Mouse (Mus musculus) liver, adult (tissue): ENCODE results near the gene Pold1.

Experiments used
- GATA4 ChIP-seq: IDR thresholded peaks from 2 replicates; pipeline ENCODE4 v1.6.1; 2014; ENCODE audit warnings: mild to moderate bottlenecking, low read length; ENCODE audit not compliant: insufficient replicate concordance

Pold1 gene

DNA sequence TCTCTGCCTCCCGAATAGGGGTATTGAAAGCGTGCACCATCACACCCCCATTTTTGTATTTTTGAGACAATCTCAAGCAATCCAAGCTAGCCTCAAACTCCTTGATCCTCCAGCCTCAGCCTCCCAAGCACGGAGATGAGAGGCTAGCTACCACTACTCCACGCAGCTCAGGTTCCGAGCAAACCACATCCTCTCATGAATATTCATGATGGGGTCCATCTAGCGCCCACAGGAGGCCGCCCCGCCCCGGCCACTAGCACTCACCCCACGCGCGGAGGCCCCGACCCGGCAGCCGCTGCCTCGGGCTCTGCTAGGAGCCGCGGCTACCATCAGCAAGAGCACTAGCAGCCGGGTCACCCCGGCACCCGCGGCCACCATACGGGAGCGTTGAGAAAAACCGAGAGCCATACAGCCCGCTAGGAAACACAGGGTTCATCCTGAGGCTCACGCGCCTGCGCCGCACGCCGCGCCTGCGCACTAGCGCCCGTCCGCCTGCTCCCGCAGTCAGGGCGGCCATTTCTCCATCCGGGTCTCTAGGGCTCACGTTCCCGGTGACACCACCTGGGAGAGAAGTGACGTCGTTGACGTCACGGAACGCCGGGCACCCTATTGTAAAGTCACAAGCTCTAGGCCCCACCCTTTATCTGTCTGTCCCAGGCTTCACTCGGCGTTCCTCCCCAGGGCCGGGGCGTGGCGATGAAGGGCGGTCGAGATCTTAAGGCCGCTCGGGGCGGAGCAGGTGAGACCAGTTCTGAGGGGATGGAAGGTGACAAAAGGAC, 52.5 kb downstream of the Pold1 start, which contains the start of the genes Emc10 and Fam71e1:
Gene Emc10 (minus strand): TSS at position 538 of the 779 bp plus-strand sequence.
Gene Fam71e1 (plus strand): TSS at position 590 of the 779 bp plus-strand sequence.
- TF ChIP-seq GATA4 = no peak; the same call in 1 of the 2 replicates

DNA sequence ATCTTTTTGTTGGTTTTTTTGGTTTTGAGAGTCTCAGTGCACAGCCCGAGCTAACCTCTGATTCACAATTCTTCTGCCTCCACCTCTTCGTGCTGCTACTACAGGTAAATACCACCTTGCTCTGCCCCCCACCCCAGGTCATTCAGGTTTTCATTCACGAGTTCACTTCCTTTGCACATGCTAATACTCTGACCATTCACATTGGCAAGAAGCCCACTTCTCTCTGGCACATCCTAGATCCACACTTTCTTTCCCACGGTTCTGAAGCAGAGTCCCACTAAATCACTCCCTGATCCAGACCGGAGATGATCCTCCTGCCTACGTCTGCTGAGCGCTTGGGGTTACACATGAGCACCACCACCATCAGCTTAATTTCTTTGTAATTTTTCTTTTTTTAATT, 53.6 kb downstream of the Pold1 start:
- TF ChIP-seq GATA4 = no peak

GRCm38 (mm10) chr7:44494681-44495080, 54.0 kb downstream of the Pold1 start:
- no peak for TF ChIP-seq GATA4

DNA sequence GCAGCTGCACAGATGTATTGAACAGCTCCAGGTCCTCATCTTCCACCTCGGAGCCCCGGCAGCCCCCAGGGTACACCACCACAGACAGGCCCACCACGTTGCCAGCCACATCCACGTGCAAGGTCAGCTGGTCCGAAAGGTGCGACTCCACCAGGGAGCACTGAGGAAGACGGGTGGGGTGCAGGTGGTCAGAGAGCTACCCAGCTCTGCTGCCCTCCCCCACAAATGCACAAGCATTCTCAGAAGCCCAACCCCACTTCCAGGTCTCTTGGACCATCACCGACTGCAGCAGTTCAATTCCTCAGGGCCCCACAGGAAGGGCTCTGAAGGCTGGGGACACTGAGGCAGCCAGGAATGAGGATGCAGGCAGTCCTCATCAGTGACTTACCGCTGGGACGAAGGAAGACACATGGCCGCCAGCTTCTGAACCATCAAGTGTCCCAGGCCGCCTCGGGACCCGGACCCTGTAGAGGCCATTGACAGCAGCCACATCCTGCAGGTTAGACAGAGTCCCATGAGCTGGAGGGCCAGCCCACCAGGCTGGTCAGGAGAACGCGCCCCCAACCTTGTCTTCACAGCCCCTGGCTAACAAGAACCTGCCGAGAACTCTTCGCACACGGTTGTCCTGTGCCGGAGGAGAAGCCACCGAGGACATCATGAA, 56.4 kb downstream of the Pold1 start:
- no peak for TF ChIP-seq GATA4

DNA sequence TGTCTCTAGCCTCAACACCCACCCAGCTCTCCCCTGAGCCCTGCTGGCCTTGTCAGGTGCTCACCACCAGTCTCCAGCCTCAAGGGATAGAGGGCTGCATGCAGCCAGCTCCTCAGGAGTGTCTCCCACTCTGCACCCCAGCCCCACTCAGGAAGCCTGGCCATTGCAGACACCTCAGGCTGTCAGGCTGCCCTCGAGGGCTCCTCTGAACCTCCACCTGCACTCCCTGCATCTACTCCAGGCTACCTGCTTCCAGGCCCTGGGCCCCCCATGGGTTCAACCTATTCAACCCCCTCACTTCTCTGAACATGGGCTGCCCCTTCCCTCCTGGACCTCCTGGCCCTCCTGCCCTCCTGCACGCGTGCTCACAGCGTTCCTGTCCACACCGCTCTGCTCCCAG, 57.3 kb downstream of the Pold1 start:
- no peak for TF ChIP-seq GATA4

- no peak for TF ChIP-seq GATA4
Measured at GRCm38 (mm10) chr7:44490281-44490680, 58.4 kb downstream of the Pold1 start.

DNA sequence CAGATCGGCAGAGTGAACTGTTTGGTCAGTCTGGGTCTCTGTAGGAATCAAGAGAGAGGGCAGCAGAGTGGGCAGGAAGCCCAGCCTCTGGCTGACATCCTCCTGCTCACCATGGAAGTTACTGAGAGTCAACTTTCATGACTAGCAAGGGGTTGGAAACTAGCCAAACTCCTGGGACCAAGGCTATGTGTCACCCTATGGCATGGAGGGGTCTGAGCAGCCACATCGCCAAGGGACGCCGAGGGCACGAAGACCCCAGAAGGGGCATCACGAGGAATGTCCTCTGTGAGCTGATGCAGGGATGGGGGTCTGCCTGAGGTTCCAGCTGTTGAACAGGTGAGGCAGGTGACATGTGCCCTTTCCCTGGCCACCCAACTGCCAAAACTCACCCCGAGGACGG, 60.1 kb downstream of the Pold1 start:
- TF ChIP-seq GATA4 = no peak

- no peak for TF ChIP-seq GATA4
Measured at GRCm38 (mm10) chr7:44487936-44488335, 60.7 kb downstream of the Pold1 start.

GRCm38 (mm10) chr7:44486927-44487575, 61.6 kb downstream of the Pold1 start:
- TF ChIP-seq GATA4 = no peak

DNA sequence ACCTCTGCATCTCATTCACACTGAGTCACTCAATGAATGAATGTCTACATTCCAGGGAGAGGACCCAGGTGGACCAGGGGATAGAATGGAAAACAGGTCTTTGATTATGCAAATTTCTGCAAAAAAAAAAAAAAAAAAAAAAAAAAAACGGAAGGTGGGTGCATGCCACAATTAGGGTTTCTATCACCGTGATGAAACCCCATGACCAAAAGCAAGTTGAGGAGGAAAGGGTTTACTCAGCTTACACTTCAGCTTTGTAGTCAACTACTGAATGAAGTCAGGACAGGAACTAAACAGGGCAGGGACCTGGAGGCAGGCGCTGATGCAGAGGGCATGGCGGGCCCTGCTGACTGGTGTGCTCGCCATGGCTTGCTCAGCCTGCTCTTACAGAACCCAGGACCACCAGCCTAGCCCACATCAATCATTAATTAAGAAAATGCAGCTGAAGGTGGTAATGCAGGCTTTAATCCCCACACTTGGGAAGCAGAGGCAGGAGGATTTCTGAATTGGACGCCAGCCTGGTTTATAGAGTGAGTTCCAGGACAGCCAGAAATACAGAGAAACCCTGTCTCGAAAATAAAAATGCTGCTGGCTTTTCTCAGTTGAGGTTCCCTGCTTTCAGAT, 63.0 kb downstream of the Pold1 start:
- no peak for TF ChIP-seq GATA4

DNA sequence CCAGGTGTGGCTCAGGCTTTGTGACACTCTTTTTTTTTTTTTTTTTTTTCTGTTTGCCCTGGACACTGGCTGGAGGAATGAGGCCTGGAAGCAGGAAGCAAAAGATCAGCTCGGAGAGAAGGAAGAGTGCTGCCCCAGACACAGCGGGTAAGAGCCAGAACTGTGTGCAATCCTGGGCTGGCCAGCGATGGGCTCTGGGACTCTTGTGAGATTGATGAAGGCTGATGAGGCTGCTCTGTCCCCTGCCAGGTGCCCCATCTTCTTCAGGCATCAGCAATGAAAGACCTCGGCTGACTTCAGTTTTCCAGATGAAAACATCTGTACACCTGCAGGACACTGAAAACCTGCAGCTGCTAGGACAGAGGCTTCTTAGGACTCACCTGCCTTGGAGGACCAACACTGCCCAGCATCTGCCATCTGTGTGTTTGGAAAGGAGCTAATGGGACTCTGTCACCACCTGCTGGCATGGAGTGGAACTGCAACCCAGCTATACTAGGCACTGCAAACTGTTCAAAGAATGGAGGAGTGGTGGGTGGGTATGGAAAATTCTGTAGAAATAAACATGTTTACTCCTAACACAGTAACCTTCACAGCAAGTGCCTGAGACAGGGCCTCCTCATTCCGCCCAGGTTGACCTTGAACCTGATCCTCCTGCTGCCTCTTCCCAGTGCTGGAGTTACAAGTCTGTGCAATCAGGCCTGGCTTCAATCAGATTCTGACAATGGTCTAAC, 63.6 kb downstream of the Pold1 start:
- TF ChIP-seq GATA4 = no peak

GRCm38 (mm10) chr7:44484109-44484508, 64.5 kb downstream of the Pold1 start:
- no peak for TF ChIP-seq GATA4

GRCm38 (mm10) chr7:44482836-44483435, 65.7 kb downstream of the Pold1 start:
- TF ChIP-seq GATA4 = no peak
